Mouse (Mus musculus): ENCODE measurements at regions not wholly inside any gene's neighbourhood (a gene's known extent, or its start where the extent isn't known, plus 50 kb on each side); places are given as distances from the start of the nearest gene placed in this dataset.
"Not testable (repeated sequence)": the region's sequence is repeated elsewhere in the genome, so short reads cannot be mapped to it uniquely, and the experiment has no call there.

- not testable (repeated sequence) for DNase-seq
Measured at GRCm38 (mm10) chr6:48172769-48173168, 86.4 kb upstream of the Zfp746 start.

GRCm38 (mm10) chr6:48136851-48137250 lies 50.5 kb upstream of the Zfp746 start:
- DNase-seq = peak in 1 of 2 experiments; percentile 8

Data from kidney, adult 8-10 months (tissue).